Mouse (Mus musculus): ENCODE data around the gene Vps4a. TPM values are rescaled to one million over a fixed set of nuclear protein-coding genes. Genes with fewer than 3 reads are reported as not detected.

Vps4a gene
- polyA plus RNA-seq, 1 experiment from 2014 or later, result 49.8 TPM

DNA sequence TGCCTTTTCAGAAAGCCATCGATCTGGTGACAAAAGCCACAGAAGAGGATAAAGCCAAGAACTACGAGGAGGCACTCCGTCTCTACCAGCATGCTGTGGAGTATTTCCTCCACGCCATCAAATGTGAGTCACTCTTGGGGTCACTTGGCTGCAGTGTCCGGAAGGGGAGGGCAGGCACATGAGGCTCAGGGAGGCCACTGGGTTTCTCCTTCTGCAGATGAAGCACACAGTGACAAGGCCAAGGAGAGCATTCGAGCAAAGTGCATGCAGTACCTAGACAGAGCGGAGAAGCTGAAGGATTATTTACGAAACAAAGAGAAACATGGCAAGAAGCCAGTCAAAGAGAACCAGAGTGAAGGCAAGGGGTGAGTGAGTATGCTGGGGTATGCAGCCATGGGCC lies 5.6 kb downstream of the Vps4a start:
- H3K4me1 ChIP-seq (replicated peaks; ENCODE audit: control insufficient read depth, insufficient read depth, low read length), result peaks cover 11% of the 10 kb centered on the region
- no peaks in the 10 kb centered on the region for H3K27me3 ChIP-seq (replicated peaks; ENCODE audit: control insufficient read depth, insufficient read depth, low read length)
- 89% methylated on average over 8 of the region's 8 CpGs for WGBS
- no peak overlapping the region for H3K4me2 ChIP-seq
- ATAC-seq (replicated peaks; ENCODE audit: low FRiP score), result no peak
- no peak for DNase-seq (ENCODE audit: low spot score)
- H3K4me3 ChIP-seq (ENCODE audit: low read depth, low read length), result no peak overlapping the region
- H3K27ac ChIP-seq (ENCODE audit: low read depth, low read length), result no peak overlapping the region
- H3K9me3 ChIP-seq (ENCODE audit: control insufficient read depth, low read length), result no peaks in the 10 kb centered on the region
- H3K9ac ChIP-seq (ENCODE audit: low read depth, low read length), result no peak overlapping the region
- H3K36me3 ChIP-seq (ENCODE audit: control insufficient read depth, insufficient read depth, low read length), result peaks cover 22% of the 10 kb centered on the region; the same call in 1 of the 2 replicates

DNA sequence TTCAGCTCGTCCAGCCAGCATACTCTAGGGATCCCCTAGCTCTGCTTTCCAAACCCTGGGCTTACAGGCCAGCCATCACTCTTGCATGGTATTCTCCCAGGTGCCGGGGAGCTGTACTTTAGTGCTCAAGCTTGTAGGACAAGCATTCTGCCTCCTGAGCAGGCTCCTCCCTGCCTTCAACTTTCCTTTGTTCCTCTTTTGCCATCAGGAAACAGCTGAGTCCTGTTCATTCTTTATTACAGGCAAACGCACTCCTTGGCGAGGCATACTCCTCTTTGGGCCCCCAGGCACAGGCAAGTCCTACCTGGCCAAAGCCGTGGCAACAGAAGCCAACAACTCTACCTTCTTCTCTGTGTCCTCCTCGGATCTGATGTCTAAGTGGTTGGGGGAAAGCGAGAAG lies 9.6 kb downstream of the Vps4a start:
- Histone ChIP-seq H3K36me3 (ENCODE audit: control insufficient read depth, insufficient read depth, low read length) (peaks cover 51% of the 10 kb centered on the region), H3K9me3 (ENCODE audit: control insufficient read depth, low read length) (no peaks in the 10 kb centered on the region), H3K27me3 (replicated peaks; ENCODE audit: control insufficient read depth, insufficient read depth, low read length) (no peaks in the 10 kb centered on the region), H3K4me3 (ENCODE audit: low read depth, low read length) (no peak overlapping the region), H3K27ac (ENCODE audit: low read depth, low read length) (no peak overlapping the region), H3K9ac (ENCODE audit: low read depth, low read length) (no peak overlapping the region), H3K4me1 (replicated peaks; ENCODE audit: control insufficient read depth, insufficient read depth, low read length) (no peaks in the 10 kb centered on the region), H3K4me2 (no peak overlapping the region)
- ATAC-seq (replicated peaks; ENCODE audit: low FRiP score), result no peak
- 71% methylated on average over 7 of the region's 7 CpGs for WGBS
- no peak for DNase-seq (ENCODE audit: low spot score)

DNA sequence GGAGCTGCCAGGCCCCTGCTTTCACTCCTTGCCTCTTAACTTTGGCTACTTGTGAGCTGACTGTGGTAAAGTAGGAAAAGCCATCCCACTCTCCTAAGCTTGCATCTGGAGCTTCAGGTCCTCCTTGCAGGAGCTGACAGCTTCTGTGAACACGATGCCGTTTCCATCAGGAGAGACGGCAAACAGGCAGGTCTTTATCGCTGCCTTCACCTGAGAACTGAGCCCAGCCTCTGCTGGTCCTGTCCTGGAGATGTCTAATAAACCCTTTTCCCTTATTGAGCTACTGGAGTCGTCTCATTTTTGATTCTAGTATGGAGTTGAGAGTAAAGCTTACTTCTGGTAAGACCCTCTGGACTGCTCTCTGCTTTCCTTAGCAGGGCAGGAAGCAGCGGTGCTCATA lies 14.5 kb downstream of the Vps4a start:
- Histone ChIP-seq H3K4me2 (no peak overlapping the region), H3K27me3 (replicated peaks; ENCODE audit: control insufficient read depth, insufficient read depth, low read length) (no peaks in the 10 kb centered on the region), H3K4me1 (replicated peaks; ENCODE audit: control insufficient read depth, insufficient read depth, low read length) (peaks cover 6% of the 10 kb centered on the region; the same call in 1 of the 2 replicates), H3K27ac (ENCODE audit: low read depth, low read length) (no peak overlapping the region), H3K4me3 (ENCODE audit: low read depth, low read length) (no peak overlapping the region), H3K9me3 (ENCODE audit: control insufficient read depth, low read length) (no peaks in the 10 kb centered on the region), H3K36me3 (ENCODE audit: control insufficient read depth, insufficient read depth, low read length) (peaks cover 62% of the 10 kb centered on the region), H3K9ac (ENCODE audit: low read depth, low read length) (no peak overlapping the region)
- 92% methylated on average over 6 of the region's 6 CpGs for WGBS
- ATAC-seq (replicated peaks; ENCODE audit: low FRiP score), result no peak
- no peak for DNase-seq (ENCODE audit: low spot score)

DNA sequence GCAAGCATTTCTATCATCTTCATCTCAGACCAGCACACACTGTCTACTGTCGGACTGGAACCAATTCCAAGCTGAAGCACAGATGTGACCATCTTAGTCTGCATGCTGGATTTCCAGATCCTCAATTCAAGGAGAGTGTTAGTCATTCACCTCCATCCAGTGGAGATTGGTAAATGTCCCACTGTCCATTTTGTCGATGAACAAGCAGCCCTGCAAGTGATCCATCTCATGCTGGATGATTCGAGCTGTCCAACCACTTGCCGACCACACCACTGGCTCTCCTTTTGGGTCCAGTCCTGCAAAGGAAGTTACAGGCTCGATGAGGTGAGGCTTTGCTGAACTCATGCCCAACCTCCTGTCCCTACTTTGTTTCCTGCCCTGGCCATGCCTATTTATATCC lies 16.0 kb downstream of the Vps4a start:
- peak overlapping the region; percentile 70; the same call in 1 of the 2 replicates for H3K4me3 ChIP-seq (ENCODE audit: low read depth, low read length)
- no peak overlapping the region for H3K27ac ChIP-seq (ENCODE audit: low read depth, low read length)
- WGBS, result 74% methylated on average over 5 of the region's 5 CpGs
- H3K9me3 ChIP-seq (ENCODE audit: control insufficient read depth, low read length), result no peaks in the 10 kb centered on the region
- H3K27me3 ChIP-seq (replicated peaks; ENCODE audit: control insufficient read depth, insufficient read depth, low read length), result no peaks in the 10 kb centered on the region
- ATAC-seq (replicated peaks; ENCODE audit: low FRiP score) (no peak), DNase-seq (ENCODE audit: low spot score) (no peak)
- peaks cover 61% of the 10 kb centered on the region for H3K36me3 ChIP-seq (ENCODE audit: control insufficient read depth, insufficient read depth, low read length)
- H3K4me2 ChIP-seq, result peak overlapping the region; percentile 92; the same call in 1 of the 2 replicates
- peaks cover 9% of the 10 kb centered on the region; the same call in 1 of the 2 replicates for H3K4me1 ChIP-seq (replicated peaks; ENCODE audit: control insufficient read depth, insufficient read depth, low read length)
- H3K9ac ChIP-seq (ENCODE audit: low read depth, low read length), result no peak overlapping the region

DNA sequence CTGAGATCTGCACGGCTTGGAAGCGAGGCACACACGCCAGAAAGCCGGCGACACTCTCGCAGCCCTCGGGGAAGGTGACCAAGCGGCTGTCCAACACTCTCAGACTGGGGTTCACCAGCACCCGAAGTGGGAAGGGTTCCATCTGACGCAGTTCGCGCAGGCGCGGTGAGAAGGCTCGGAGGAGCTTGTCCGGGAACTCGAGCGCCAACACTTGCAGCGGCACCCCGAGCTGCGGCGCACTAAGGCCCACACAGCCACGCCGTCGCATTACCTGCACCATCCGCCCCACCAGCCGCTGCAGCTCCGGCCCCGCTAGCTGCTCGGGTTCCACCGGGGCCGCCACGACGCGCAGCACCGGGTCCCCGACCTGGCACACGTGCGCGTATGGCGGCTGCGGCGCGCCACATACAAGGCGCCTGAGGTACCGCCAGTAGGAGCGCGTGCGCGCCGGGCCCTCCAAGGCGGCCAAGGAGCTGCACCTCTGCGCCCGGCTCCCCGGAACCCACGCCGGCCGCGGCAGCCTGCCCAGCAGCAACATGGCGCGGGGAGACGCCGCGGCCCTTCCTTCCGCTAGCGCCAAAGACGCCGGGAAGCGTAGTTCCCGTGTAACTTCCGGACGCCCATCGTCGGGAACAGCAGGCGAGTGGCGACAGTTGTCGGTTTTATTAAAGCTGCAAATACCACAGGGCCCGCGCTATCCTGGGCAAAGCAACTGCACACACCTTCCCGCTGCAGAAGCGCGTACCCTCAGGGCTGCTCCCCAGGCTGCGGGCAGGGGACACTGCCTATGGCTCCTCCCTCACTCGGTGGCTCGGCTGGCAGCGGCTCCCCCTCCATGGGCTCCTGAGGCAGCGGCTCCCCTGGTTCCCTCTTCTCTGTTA lies 17.3 kb downstream of the Vps4a start, which contains the start of gene Pdf:
Pdf (minus strand) TSS at position 554 of the 881 bp plus-strand sequence.
- ATAC-seq (replicated peaks; ENCODE audit: low FRiP score) (peak; percentile 85), DNase-seq (ENCODE audit: low spot score) (peak; percentile 82)
- no peaks in the 10 kb centered on the region for H3K9me3 ChIP-seq (ENCODE audit: control insufficient read depth, low read length)
- peaks cover 60% of the 10 kb centered on the region for H3K36me3 ChIP-seq (ENCODE audit: control insufficient read depth, insufficient read depth, low read length)
- under 1% methylated on average over 85 of the region's 87 CpGs for WGBS
- H3K4me2 ChIP-seq, result peak within 1 kb of the TSS; percentile 92
- H3K27me3 ChIP-seq (replicated peaks; ENCODE audit: control insufficient read depth, insufficient read depth, low read length), result no peaks in the 10 kb centered on the region
- peak within 1 kb of the TSS; percentile 85 for H3K9ac ChIP-seq (ENCODE audit: low read depth, low read length)
- peaks cover 9% of the 10 kb centered on the region; the same call in 1 of the 2 replicates for H3K4me1 ChIP-seq (replicated peaks; ENCODE audit: control insufficient read depth, insufficient read depth, low read length)
- peak within 1 kb of the TSS; percentile 94 for H3K27ac ChIP-seq (ENCODE audit: low read depth, low read length)
- H3K4me3 ChIP-seq (ENCODE audit: low read depth, low read length), result peak within 1 kb of the TSS; percentile 70

DNA sequence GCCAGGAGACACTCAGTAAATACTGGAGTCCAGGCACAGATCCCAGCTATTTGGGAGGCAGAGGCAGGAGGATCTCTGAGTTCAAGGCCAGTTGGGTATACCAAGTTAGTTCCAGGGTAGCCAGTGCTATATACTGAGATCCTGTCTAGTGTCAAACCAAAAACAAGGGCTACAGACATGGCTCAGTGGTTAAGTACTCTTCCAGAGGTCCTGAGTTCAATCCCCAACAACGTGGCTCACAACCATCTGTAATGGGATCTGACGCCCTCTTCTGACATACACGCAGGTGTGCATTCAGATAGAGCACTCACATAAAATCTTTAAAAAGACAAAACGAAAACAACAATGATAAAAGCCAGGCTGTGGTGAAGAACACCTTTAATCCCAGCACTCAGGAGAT lies 18.5 kb downstream of the Vps4a start:
- Histone ChIP-seq H3K27me3 (replicated peaks; ENCODE audit: control insufficient read depth, insufficient read depth, low read length) (no peaks in the 10 kb centered on the region), H3K27ac (ENCODE audit: low read depth, low read length) (no peak overlapping the region; the same call in 1 of the 2 replicates), H3K4me2 (peak overlapping the region; percentile 92), H3K9ac (ENCODE audit: low read depth, low read length) (peak overlapping the region; percentile 85; the same call in 1 of the 2 replicates), H3K9me3 (ENCODE audit: control insufficient read depth, low read length) (no peaks in the 10 kb centered on the region), H3K4me3 (ENCODE audit: low read depth, low read length) (peak overlapping the region; percentile 70), H3K4me1 (replicated peaks; ENCODE audit: control insufficient read depth, insufficient read depth, low read length) (peaks cover 9% of the 10 kb centered on the region; the same call in 1 of the 2 replicates), H3K36me3 (ENCODE audit: control insufficient read depth, insufficient read depth, low read length) (peaks cover 63% of the 10 kb centered on the region)
- WGBS, result 86% methylated on average over 4 of the region's 4 CpGs
- DNase-seq (ENCODE audit: low spot score) (no peak), ATAC-seq (replicated peaks; ENCODE audit: low FRiP score) (no peak)

DNA sequence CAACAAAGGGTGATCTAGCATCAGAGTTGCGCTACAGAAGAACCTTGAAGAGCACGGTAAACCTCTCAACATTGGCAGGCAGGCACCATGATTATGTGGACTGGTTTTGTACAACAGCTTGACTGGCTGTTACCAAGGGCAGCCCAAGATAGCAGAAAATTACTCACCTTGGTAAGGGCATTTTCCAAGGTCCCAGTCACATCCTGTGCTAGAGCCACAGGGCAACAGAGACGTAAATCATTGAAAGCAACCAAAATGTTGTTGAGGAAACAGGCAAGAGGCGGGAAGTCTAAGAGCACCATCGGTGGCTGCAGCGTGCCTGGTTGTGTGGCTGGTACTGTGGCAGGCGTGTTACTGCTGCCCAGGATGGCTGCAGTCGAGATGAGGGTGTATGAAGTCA lies 21.0 kb downstream of the Vps4a start:
- ATAC-seq (replicated peaks; ENCODE audit: low FRiP score) (no peak), DNase-seq (ENCODE audit: low spot score) (no peak)
- H3K4me2 ChIP-seq, result no peak overlapping the region
- no peak overlapping the region for H3K9ac ChIP-seq (ENCODE audit: low read depth, low read length)
- 92% methylated on average over 8 of the region's 8 CpGs for WGBS
- H3K9me3 ChIP-seq (ENCODE audit: control insufficient read depth, low read length), result no peaks in the 10 kb centered on the region
- peaks cover 48% of the 10 kb centered on the region for H3K36me3 ChIP-seq (ENCODE audit: control insufficient read depth, insufficient read depth, low read length)
- no peak overlapping the region for H3K4me3 ChIP-seq (ENCODE audit: low read depth, low read length)
- H3K4me1 ChIP-seq (replicated peaks; ENCODE audit: control insufficient read depth, insufficient read depth, low read length), result peaks cover 14% of the 10 kb centered on the region
- H3K27me3 ChIP-seq (replicated peaks; ENCODE audit: control insufficient read depth, insufficient read depth, low read length), result no peaks in the 10 kb centered on the region
- H3K27ac ChIP-seq (ENCODE audit: low read depth, low read length), result no peak overlapping the region

DNA sequence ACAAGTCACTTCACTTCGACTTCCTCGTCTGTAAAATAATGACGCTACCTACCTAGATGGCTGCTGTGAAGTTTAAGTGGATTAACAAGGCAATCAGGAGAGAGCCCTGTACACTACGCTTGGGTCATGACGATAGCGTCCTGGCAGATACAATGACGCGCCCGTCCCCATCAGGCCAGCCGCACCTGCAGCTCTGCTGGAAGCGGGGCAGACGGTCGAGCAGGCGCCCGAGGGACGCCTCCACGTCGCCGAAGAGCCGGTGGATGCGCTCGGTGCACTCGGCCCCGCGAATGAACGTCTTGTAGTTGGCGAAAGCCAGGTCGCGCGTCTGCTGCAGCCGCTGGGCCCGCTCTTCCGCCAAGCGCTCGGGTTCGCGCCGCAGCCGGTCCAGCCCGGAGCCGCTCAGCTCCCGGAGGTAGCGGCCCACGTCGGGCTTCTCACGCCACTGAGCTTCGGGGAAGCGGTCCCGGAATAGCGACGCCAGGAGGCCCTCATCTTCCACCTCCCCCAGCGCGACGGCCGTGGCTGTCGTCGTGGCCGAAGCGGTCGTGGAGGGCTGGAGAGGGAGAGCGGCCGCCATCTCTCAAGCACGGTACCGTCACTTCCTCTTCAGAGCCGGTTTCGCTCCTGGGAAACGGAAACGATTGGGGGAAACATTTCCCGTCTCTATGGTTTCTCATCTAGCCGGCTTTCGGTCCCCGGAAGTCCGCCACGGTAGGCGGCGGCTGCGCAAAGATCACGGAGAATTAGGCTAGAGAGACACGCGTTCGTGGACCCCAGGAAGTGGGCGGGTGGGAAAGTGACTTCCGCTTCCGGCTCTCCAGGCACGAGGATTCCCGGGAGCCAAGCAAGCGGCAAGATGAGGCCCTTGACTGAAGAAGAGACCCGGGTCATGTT lies 25.3 kb downstream of the Vps4a start, which contains the start of the genes Cog8 and Nip7:
Cog8 (minus strand) TSS at position 614 of the 897 bp plus-strand sequence.
Nip7 (plus strand) TSS at position 802 of the 897 bp plus-strand sequence.
- Histone ChIP-seq H3K4me3 (ENCODE audit: low read depth, low read length) (peak within 1 kb of the TSS; percentile 98), H3K4me2 (peak within 1 kb of the TSS; percentile 92), H3K27me3 (replicated peaks; ENCODE audit: control insufficient read depth, insufficient read depth, low read length) (no peaks in the 10 kb centered on the region), H3K27ac (ENCODE audit: low read depth, low read length) (peak within 1 kb of the TSS; percentile 69), H3K9me3 (ENCODE audit: control insufficient read depth, low read length) (no peaks in the 10 kb centered on the region), H3K4me1 (replicated peaks; ENCODE audit: control insufficient read depth, insufficient read depth, low read length) (peaks cover 11% of the 10 kb centered on the region), H3K36me3 (ENCODE audit: control insufficient read depth, insufficient read depth, low read length) (peaks cover 38% of the 10 kb centered on the region), H3K9ac (ENCODE audit: low read depth, low read length) (peak within 1 kb of the TSS; percentile 93)
- under 1% methylated on average over 88 of the region's 88 CpGs for WGBS
- DNase-seq (ENCODE audit: low spot score), result peak; percentile 93
- ATAC-seq (replicated peaks; ENCODE audit: low FRiP score), result peak; percentile 91

Measured in liver, embryonic 11.5 days (tissue).